Mouse (Mus musculus) fat pad, adult 2 months (tissue): ENCODE measurements around the gene Foxp1.

Experiments used
- DNase-seq: peaks from one replicate; pipeline ENCODE4 v3.0.0-alpha.2; 2011; ENCODE audit warnings: low read depth, low spot score; ENCODE audit errors: extremely low read depth

The Foxp1 gene

DNA sequence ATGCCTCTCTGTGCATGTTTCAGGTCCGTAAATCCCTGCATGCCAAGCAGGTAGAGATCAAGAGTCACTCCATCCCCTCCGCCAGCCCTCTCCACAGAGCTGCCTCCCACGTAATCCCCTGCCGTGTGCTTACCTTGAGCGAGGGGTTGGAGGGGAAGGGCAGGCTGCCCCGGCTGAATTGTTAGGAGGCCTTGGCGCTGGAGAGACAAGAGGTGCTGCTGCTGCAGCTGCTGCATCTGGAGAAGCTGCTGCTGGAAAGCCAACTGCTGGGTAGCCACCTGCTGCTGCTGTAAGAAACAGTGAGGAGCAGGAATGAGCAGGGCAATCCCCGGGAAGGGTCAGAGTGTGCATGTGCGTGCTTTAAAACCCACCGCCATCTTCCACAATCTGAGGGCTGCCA lies 512.8 kb downstream of the Foxp1 start:
- DNase-seq, result no peak

DNA sequence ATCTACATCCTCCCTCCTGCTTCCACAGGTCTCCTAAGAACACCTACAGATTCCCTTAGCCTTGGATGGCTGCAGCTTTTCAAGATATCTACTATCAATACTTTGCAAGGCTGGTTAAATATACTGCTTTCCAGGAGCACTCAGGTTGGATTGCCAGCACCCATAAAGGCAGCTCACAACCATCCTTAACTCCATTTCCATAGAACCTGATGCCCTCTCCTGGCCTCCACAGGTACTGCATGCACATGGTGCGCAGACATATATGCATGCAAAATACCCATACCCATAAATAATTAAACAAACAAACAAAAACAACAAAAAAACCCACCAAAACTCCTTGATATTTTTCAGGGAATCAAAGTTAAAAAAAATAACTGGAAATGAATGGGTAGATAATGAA lies 514.0 kb downstream of the Foxp1 start:
- DNase-seq, result no peak

DNA sequence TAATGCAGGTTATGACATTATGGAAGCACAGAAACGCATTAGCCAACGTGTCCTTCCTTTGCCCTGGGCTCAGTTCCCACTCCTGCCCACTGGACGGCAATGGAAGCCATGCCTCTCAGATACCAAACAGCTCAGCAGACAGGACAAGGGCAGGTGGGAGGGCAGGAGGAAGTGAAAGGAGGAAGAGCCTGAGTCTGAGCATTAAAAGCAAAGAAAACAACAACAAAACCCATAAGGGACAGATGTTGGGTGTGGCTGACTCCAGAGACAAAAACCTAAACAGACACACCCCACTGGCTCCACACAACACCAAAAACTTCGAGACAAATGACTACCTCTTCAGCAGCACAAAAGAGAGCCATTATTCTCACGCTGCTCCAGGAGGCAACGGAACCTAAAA lies 515.0 kb downstream of the Foxp1 start:
- no peak for DNase-seq

DNA sequence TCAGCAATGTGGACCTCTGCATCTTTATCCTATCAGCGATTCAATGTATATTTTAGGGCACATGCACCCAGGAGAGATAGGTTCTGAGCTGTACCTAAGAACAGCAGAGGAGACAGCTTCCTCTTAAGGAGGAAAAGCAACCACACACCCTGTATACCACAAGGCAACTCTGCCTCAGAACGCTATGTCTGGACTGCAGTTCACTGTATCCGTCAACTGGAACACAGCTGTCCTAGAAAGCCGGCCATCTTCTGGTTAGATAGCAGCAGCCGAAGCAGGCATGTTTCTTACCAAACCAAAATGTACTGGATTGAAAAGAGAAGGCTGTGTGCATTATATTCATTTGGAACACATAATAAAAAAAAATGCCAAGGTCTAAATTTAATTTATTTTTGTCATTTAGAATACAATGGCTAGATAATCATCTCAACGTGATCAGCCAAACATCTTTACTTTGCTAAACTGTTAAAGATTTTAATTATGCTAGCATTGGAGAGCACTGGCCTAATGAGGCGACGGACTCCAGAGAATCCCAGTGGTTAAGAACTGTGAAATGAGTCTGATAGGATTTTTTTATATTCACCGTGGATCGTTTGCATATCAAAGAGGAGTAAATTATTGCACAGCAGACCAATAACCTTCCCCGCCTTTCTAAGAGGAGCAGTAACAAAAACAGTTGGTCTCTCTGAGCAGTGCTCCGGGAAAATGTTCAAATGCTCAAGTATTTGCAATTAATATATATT lies 518.1 kb downstream of the Foxp1 start:
- DNase-seq, result no peak

DNA sequence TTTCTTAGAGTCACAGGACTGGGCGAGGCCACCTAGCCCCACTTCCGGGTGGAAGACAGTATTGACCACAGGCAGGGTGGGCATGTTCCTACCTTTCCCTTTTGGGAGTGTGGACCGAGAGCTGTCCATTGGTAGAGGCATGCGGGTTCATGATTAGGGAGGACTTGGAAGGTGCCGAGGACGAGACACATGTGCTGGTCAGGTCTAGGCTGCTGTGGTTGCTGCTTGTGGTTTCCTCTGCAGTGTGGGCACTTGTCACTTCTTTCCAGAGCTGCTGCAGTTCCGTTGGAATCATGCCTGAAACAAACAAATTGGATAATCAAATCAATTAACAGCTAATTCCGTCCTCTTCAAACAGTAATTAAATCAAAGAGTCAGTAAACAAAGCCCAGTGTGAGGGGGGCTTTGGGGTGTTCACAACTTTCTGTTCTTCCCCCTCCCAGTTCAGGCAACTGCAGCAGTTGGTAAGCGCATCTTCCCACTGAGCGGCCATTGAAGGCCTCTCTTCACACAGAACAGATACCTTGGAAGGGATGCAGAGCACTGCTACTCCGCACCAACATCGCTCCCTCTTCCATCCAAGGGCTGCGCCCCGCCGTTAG lies 519.3 kb downstream of the Foxp1 start:
- no peak for DNase-seq

DNA sequence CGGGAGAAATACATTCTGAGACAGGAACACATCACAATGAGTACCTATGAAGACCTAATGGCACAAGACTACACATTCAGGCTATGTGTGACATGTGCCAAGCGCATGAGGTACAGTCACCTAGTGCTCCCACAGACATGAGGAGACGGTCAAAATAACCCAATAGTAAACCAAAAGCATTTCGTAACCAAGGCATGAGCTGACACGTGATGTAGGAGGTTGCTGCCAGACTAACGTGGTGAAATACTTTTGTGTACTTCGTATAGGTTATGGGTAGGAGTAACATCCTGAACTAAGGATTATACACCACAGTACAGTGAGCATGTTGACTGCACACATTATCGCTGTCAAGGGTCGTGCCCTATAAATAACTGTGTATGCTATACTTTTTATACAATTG lies 520.9 kb downstream of the Foxp1 start:
- peak; percentile 85 for DNase-seq

DNA sequence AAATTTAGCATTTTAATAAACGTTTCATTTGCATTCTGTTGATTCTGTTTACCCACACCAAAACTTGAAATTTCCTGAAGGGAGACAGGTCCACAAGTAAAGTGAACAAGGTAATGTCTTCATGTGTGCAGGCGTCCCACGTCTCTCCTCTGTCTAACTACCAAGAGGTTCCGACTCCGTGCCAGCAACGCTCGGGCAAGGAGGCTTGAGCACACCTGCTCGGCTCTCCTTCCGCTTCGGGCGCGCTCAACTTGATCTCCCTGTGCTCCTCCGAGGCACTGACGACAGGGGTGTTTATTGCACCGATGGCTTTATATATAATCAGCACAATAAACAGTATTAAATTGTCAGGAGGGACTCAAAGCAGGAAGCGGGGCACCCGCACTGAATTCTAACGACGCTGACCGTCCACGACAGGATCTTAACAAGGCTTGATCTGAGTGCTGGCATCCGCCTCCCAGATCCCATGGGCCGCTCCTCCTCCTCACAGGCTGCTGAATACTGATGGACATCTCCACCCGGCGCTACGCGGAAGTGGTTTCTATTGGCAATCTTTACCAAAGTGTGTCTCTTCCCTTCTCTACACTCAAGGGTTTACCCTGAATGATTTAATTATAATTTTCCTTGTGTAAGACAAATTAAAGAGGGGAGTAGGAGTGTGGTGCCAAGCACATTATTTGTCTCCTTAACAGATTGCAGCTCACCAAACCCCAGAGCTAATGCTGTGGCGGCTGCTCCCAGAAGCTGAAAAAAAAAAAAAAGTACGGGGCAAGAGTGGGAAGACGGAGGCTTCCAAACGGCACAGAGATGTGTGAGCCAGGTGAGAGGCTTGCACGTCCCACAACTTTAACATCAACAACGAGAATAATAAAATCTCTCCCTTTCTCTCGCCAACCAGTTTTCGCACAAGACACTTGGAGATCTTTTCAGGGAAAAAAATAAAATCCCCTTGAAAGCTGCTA lies 523.3 kb downstream of the Foxp1 start:
- DNase-seq, result no peak

DNA sequence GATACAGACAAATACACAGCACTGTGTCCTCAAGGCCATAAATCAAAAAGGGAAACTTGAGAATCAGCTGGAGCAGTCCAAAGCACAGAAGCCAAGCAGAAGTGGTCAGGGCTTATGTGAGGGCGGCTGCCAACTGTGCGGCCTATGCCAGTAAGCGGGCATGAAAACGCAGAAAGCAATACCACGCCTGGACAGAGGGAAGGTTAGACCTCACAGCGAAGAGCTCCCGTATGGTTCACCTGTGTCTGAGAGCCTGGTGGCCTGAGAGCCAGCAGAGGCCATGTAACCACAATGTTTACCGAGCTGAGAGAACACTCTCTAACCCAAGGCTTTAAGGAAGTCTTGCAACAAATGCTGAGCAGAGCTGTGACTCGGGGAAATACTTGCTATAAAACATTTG lies 524.8 kb downstream of the Foxp1 start:
- no peak for DNase-seq

DNA sequence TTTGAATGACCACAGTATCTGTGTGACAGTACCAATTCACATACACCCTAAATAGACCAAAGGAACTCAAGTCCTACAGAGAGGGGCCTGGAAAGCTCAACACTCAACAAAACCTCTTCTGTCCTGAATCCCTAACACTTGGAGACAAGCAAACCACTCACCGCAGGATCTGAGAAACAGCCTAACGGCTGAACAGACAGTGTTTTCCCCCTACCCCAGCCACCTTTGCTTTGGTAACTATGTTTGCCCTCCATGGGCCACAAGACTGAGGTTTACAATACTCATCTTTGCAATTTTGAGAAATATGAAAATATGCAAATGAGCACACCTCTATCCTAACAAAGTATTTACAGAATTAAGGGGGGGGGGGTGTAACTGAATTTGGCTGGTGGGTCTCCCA lies 525.7 kb downstream of the Foxp1 start:
- DNase-seq, result no peak

DNA sequence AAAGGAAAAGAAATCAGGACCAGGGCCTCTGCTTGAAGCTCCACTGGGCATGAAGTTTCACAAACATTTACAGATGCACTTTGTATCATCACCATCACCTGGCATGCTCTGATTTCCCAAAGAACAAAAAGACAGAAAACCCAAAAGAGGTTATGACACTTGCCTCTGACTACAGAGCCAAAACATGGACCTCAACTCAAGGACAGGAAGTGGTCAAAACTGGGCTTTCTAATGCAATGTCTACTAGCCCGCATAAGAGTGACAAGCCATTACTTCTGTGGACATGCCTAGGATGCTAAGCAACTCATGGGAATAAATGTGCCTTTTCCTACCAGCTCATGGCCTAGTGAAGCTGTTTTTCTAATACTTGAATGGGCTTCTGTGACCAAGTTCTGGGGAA lies 526.2 kb downstream of the Foxp1 start:
- no peak for DNase-seq

DNA sequence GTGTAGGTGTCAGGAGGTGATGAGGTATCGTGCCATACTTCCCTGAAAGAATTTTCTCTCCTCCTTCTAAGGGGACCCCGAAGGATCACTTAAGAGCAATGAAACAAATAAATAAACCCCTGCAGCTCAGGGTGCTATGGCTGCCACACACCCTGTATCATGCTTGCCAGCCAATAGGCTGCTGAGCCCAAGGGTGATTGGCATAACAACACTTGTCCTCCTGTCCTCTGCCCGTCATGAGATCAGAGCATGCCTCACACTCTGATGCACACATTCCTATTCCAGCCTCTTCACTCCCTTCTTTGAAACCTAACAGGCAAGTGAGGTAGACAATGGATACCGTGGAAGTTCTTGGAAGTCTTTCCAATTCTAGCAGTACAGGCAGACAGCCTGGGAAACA lies 526.8 kb downstream of the Foxp1 start:
- no peak for DNase-seq

DNA sequence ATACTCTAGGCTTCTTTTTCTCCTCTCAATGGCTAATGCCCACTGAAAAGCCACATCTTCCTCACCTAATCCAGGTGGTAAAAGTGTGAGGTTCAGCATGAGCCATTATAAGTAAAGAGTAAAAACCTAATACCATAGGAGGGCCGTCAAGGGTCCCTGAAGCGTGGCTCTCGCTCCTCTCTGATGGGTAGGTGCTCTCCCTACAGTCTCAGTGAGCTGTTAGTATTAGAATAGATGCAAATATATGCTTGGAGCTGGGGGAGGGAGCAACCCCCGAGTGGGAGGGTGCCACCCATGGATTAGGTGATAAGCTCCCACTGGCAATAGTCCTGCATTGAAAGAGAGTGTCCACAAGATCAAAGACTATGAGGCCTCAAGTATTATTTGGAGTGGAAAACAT lies 527.6 kb downstream of the Foxp1 start:
- no peak for DNase-seq

DNA sequence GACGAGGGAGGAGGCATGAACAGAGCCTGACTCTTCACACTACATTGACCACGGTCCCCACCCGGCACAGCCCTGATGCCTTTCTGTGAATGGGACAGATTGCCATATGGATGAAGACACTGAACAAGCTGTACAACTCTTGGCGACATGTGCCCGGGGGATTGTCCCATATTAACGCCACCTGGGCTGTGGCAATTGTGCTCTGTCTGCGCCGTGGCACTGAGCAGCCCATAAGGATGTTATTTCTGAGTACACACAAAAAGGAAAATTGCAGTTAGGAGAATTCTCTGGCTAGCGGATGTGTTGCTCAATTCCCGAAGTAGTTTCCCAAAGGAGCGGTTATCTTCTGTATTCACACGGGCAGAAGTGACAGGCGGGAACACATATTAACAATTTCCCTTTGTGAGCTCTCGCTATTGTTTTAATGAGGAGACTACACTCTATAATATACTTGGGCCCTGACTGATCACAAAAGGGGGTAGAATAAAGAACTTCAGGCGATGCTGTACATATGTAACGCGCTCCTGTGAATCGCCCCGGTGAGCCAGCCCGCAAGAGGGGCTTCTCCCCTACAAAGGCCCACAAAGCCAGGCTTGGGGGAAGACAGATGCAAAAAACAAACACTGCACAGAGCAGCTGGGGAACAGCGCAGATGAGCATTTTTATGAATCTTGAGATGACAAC lies 528.3 kb downstream of the Foxp1 start:
- no peak for DNase-seq

DNA sequence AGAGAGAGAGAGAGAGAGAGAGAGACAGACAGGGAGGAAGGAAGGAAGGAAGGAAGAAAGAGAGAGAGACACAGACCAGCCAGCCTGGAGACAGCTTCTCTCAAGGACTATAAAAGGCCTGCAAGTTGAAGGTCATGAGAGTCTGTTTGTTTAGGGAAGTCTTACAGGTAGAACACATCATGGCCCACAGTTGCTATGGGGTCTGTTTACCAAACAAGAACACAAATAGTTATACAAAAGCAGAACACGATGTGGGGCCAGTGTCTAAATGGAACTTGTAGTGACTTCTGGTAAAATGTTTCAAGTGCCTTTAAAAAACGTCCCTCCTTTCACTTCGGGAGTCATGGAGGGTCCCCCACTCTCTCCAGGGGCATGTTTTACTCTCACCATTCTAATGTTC lies 529.3 kb downstream of the Foxp1 start:
- no peak for DNase-seq

DNA sequence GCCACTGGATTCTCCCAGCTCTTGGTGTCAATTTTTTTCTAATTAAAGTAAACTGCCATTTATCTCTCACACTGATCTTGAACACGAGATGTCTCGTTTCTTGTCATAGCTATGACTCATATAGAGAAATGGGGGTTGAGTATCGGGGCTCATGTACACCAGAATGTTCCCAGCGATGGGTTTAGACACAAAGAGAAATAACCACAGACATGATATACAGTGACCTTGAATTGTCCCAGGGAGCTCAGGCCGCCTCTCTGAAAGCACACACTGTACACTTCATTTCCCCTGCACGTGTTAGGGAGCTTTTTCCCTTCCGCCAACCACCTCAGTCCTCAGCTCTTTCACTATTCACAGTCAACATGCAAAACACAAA lies 529.8 kb downstream of the Foxp1 start:
- no peak for DNase-seq

DNA sequence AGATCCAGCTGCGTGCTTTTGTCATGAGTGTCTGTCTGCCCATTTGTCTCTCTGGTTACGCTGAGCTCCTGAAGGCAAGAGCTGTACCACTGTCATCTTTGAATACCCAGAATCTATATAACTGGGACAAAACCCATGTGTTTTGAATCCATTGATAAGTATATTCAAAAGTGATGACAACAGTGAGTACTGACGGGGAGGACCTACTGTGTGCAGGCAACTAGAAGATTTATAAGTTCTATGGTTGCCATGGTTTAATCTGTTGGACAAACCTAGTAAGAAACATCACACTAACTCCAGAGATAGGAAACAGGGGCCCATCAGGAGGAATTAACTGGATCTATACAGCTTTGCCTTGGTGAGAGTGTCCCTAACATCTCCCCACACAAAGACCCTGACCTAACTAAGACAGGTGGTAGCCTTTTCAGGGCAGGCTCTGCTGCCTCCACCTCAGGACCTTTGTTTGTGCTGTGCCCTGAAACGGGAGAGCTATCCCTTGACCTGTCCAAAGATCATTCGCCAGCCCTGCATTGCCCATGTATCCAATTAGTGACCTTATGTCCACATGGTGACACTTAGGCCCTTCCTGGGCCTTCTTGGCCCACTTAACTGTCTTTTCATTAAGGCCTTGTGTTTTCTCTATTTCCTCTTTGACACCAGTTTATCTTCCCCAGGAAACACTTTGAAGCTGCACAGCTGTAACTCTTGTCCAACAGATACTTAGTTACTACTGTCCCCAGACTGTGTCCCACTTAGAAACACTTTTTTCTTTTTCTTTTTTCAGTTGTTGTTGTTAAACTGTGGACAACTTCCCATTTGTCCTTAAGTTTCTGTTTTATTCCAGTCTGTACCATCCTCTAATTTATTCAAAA lies 530.4 kb downstream of the Foxp1 start:
- no peak for DNase-seq

DNA sequence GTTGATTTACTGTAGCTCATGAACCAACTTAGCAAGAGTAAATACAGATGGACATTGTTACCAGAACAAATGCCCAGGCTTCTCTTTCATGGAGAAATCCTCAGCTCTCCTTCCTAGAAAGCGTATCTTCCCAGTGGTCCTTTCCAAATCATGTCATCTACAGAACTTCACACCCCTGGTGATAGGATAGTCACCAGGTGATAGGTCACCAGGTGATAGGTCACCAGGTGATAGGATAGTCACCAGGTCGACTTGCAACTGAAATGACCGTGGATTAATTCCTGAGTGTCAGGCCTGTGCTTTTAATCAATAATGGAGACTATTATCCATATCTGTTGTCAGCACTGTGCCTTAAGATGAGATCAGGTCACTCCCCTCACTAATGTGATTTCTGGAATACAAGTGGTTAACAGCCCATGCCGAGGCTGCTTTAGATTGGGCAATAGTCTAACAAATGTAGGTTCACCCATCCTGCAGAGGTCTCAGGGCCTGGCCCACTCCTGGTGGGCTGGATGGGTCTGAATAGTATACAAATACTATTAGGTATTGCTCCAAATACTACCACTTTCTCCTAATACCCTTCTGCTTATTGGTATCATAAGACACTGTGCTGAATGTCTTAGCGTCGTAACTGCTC lies 534.9 kb downstream of the Foxp1 start:
- DNase-seq, result no peak

DNA sequence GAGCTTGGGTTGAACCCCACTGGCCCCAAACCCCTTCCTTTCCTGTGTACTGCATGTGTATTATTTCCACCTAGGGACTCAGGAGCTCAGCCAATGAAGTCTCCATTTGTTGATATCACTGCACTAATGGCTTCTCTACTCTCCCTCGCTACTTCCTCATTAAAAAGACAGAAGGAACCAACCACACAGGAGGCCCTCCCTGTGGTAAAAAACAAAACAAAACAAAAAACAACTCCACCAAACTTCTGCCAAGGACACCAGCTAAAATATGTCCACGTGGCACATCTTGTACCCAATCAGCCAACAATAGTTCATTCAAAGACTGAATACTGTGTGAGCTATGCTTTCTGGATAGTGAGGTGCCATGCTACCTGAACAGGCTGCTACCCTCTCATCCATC lies 537.1 kb downstream of the Foxp1 start:
- no peak for DNase-seq

DNA sequence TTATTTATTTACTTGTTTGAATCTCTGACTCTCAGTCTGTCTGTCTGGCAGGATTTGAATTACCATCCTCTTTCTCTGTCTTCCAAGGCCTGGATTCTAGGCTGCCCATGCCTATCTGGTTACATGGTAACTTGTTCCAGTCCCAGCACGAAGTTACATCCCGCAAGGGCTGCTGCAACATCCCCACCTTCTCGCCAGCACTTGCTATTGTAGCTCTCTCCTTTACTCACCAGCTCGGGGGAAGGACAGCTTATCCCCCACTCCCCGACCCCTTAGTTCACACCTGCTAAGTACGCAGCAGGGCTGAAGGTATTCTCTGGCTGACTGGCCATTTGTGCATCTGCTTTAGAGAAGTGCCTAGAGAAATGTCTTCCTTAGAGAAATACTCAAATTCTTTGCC lies 537.9 kb downstream of the Foxp1 start:
- no peak for DNase-seq

DNA sequence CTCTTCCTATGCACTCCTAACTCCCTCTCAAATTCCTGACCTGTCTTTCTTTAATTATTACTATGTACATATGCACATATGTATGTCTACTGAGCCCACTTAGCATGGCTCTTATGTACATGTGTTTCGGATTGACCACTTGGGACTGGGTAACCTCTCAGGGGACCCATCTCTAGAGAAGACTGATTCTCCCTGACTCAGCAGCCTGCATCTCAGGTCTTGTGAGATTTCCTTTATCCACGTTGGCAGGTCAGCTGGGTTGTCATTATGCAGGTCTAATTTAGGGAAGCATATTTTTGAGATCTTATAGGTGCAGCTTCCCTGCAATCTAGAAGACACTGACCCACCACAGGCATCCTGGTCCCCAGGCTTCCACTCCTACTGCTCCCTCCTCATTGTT lies 538.5 kb downstream of the Foxp1 start:
- DNase-seq, result no peak
